Mouse (Mus musculus) cerebellum, adult 2 months (tissue): ENCODE measurements at regions not wholly inside any gene's neighbourhood (a gene's known extent, or its start where the extent isn't known, plus 50 kb on each side); places are given as distances from the start of the nearest gene placed in this dataset.

Experiments
- CTCF ChIP-seq: fragments of 200-500 bp; IDR thresholded peaks from 2 replicates; pipeline ENCODE4 v1.5.1; 2011; ENCODE audit warnings: low read depth, mild to moderate bottlenecking, control low read depth, low read length, moderate library complexity, borderline replicate concordance; ENCODE audit not compliant: insufficient read depth
- POLR2A ChIP-seq: fragments of 200-500 bp; IDR thresholded peaks from 2 replicates; pipeline ENCODE4 v1.6.1; 2011; ENCODE audit warnings: low read length, control low read depth, borderline replicate concordance; ENCODE audit not compliant: insufficient read depth

GRCm38 (mm10) chr15:61400720-61401119 lies 477.9 kb upstream of the A1bg start:
- TF ChIP-seq POLR2A (no peak), CTCF (no peak)
